Mouse (Mus musculus) MEL (cell line): ENCODE results near the gene Lcn2. TPM values are rescaled to one million over a fixed set of nuclear protein-coding genes. Genes with fewer than 3 reads are reported as not detected.

ENCODE experiments used
- DNase-seq: peaks from one replicate; pipeline ENCODE4 v3.0.0; 2011; ENCODE audit warnings: low read depth, low spot score
- H3K27ac ChIP-seq: 2 replicates; pipeline ENCODE4 v1.5.1; 2012; ENCODE audit warnings: low read depth, mild to moderate bottlenecking, control low read depth, low read length, moderate library complexity; ENCODE audit not compliant: control insufficient read depth
- H3K27me3 ChIP-seq, 2 experiments: fragments of 150-350 bp in 1 of 2; sonication (generic) in 1 of 2; 2 replicates each; pipeline ENCODE4 v1.6.1; 2012; ENCODE audit warnings: low read length in 2 of 2, mild to moderate bottlenecking in 2 of 2, improper control_type of control experiment in 1 of 2, moderate library complexity in 1 of 2; ENCODE audit not compliant: insufficient read depth in 2 of 2, control insufficient read depth in 1 of 2
- H3K36me3 ChIP-seq, 2 experiments: 2 replicates each; pipeline ENCODE4 v1.6.1; 2012 to 2014; ENCODE audit warnings: low read length in 2 of 2, improper control_type of control experiment in 1 of 2, inconsistent platforms in 1 of 2, mild to moderate bottlenecking in 1 of 2; ENCODE audit not compliant: insufficient read depth in 2 of 2, control insufficient read depth in 1 of 2
- H3K4me1 ChIP-seq, 2 experiments: fragments of 150-350 bp in 1 of 2; sonication (generic) in 1 of 2; 2 replicates each; pipeline ENCODE4 v1.6.1; 2012; ENCODE audit warnings: low read length in 2 of 2, improper control_type of control experiment in 1 of 2, mild to moderate bottlenecking in 1 of 2; ENCODE audit not compliant: insufficient read depth in 2 of 2, control insufficient read depth in 1 of 2
- H3K4me3 ChIP-seq, 2 experiments: fragments of 150-350 bp in 1 of 2; sonication (generic) in 1 of 2; 2 replicates each; pipeline ENCODE4 v1.5.1; 2012; ENCODE audit warnings: low read depth in 2 of 2, low read length in 2 of 2, mild to moderate bottlenecking in 2 of 2, moderate library complexity in 2 of 2, control low read depth in 1 of 2, improper control_type of control experiment in 1 of 2; ENCODE audit not compliant: control insufficient read depth in 1 of 2, insufficient read depth in 1 of 2
- H3K79me2 ChIP-seq: 2 replicates; pipeline ENCODE4 v1.6.1; 2012; ENCODE audit warnings: mild to moderate bottlenecking, low read length, moderate library complexity; ENCODE audit not compliant: control insufficient read depth, poor library complexity, insufficient read depth
- H3K9ac ChIP-seq: 2 replicates; pipeline ENCODE4 v1.6.1; 2012; ENCODE audit warnings: low read depth, mild to moderate bottlenecking, control low read depth, low read length, moderate library complexity; ENCODE audit not compliant: control insufficient read depth, poor library complexity, severe bottlenecking
- H3K9me3 ChIP-seq: fragments of 150-350 bp; sonication (generic); replicated peaks from 2 replicates; pipeline ENCODE4 v1.6.1; 2012; ENCODE audit warnings: mild to moderate bottlenecking, low read length, improper control_type of control experiment, moderate library complexity; ENCODE audit not compliant: insufficient read depth
- ETS1 ChIP-seq: IDR thresholded peaks from 2 replicates; pipeline ENCODE4 v1.6.1; 2012; ENCODE audit warnings: low read depth, mild to moderate bottlenecking, inconsistent platforms, low read length, improper control_type of control experiment, moderate library complexity
- HCFC1 ChIP-seq: IDR thresholded peaks from 2 replicates; pipeline ENCODE4 v1.6.1; 2012; ENCODE audit warnings: low read depth, mild to moderate bottlenecking, inconsistent platforms, low read length, improper control_type of control experiment, moderate library complexity
- MXI1 ChIP-seq: IDR thresholded peaks from 2 replicates; pipeline ENCODE4 v1.6.1; 2011; ENCODE audit warnings: mild to moderate bottlenecking, low read depth, low read length, improper control_type of control experiment
- NRF1 ChIP-seq: IDR thresholded peaks from 2 replicates; pipeline ENCODE4 v1.6.1; 2014; ENCODE audit warnings: low read depth, mild to moderate bottlenecking, inconsistent platforms, low read length, improper control_type of control experiment, moderate library complexity; ENCODE audit not compliant: poor library complexity, insufficient read depth, severe bottlenecking
- POLR2AphosphoS5 ChIP-seq: IDR thresholded peaks from 2 replicates; pipeline ENCODE4 v1.6.1; 2012; ENCODE audit warnings: low read depth, borderline replicate concordance, mild to moderate bottlenecking, inconsistent platforms, low read length, moderate library complexity, mixed read lengths
- SIN3A ChIP-seq: IDR thresholded peaks from 2 replicates; pipeline ENCODE4 v1.6.1; 2012; ENCODE audit warnings: low read length, improper control_type of control experiment, inconsistent platforms
- SMC3 ChIP-seq: IDR thresholded peaks from 2 replicates; pipeline ENCODE4 v1.6.1; 2011; ENCODE audit warnings: low read depth, low read length, improper control_type of control experiment
- TAL1 ChIP-seq: IDR thresholded peaks from 2 replicates; pipeline ENCODE4 v1.6.1; 2012; ENCODE audit warnings: mild to moderate bottlenecking, inconsistent platforms, low read length, moderate library complexity, mixed read lengths
- TBP ChIP-seq: IDR thresholded peaks from 2 replicates; pipeline ENCODE4 v1.8.0; 2011; ENCODE audit warnings: low read depth, low read length, improper control_type of control experiment
- ZC3H11A ChIP-seq: IDR thresholded peaks from 2 replicates; pipeline ENCODE4 v1.6.1; 2012; ENCODE audit warnings: low read depth, mild to moderate bottlenecking, inconsistent platforms, low read length, improper control_type of control experiment
- ZKSCAN1 ChIP-seq: IDR thresholded peaks from 2 replicates; pipeline ENCODE4 v1.6.1; 2012; ENCODE audit warnings: low read depth, mild to moderate bottlenecking, inconsistent platforms, low read length, improper control_type of control experiment, moderate library complexity
- ZMIZ1 ChIP-seq: IDR thresholded peaks from 2 replicates; pipeline ENCODE4 v1.6.1; 2012; ENCODE audit warnings: low read depth, mild to moderate bottlenecking, inconsistent platforms, low read length, improper control_type of control experiment, moderate library complexity
- ZNF384 ChIP-seq: IDR thresholded peaks from 2 replicates; pipeline ENCODE4 v1.6.1; 2012; ENCODE audit warnings: low read depth, mild to moderate bottlenecking, inconsistent platforms, low read length, improper control_type of control experiment
- polyA plus RNA-seq, 2 experiments: library from polyadenylated mRNA; stranded (reverse) in 1 of 2; unstranded in 1 of 2; fragments of >175 nt in 1 of 2; fragments of >200 nt in 1 of 2; gene quantifications; 2 replicates each; pipeline versions ENCODE4 v1.2.1 to v1.2.4; 2012; ENCODE audit warnings: low replicate concordance in 2 of 2, low read depth in 1 of 2; ENCODE audit not compliant: insufficient read length in 2 of 2, insufficient read depth in 1 of 2, missing spikeins in 1 of 2
- total RNA-seq: library from RNA; depleted of rRNA; stranded (reverse); fragments of 300-350 nt; gene quantifications from 2 replicates; pipeline ENCODE4 v1.2.3, GENCODE M21; 2012

The Lcn2 gene
- total and polyA plus RNA-seq, 3 experiments = not detected

GRCm38 (mm10) chr2:32423481-32424331, 35.7 kb upstream of the Lcn2 start:
- peak; percentile 86 for DNase-seq
- peaks cover 15% of the 10 kb centered on the region for H3K79me2 ChIP-seq
- H3K36me3 ChIP-seq = peaks cover 0 to 37% of the 10 kb centered on the region in 2 experiments; a peak in 3 of 4 replicates
- peaks cover 26 to 38% of the 10 kb centered on the region in 2 experiments for H3K4me1 ChIP-seq
- no peak overlapping the region for H3K27ac ChIP-seq
- no peaks in the 10 kb centered on the region for H3K9me3 ChIP-seq
- no peak overlapping the region for H3K4me3 ChIP-seq
- TF ChIP-seq SIN3A = peak; percentile 72
- TF ChIP-seq NRF1 = no peak
- TF ChIP-seq SMC3 = no peak
- TF ChIP-seq ZMIZ1 = no peak
- TF ChIP-seq HCFC1 = 0 out of 2 replicates have a peak, but pooled peaks have one; percentile 52
- peak; percentile 41; the same call in 1 of the 2 replicates for TF ChIP-seq ETS1
- TF ChIP-seq ZNF384 = peak; percentile 96
- no peak for TF ChIP-seq ZKSCAN1
- no peak overlapping the region for H3K9ac ChIP-seq
- no peaks in the 10 kb centered on the region for H3K27me3 ChIP-seq

- H3K9ac ChIP-seq = no peak overlapping the region
- H3K27me3 ChIP-seq = no peaks in the 10 kb centered on the region
- H3K4me1 ChIP-seq = peaks cover 23 to 37% of the 10 kb centered on the region in 2 experiments
- no peaks in the 10 kb centered on the region for H3K9me3 ChIP-seq
- no peak for TF ChIP-seq ZMIZ1
- no peak for DNase-seq
- peaks cover 0 to 37% of the 10 kb centered on the region in 2 experiments; a peak in 3 of 4 replicates for H3K36me3 ChIP-seq
- no peak overlapping the region for H3K4me3 ChIP-seq
- no peak overlapping the region for H3K27ac ChIP-seq
- peaks cover 9% of the 10 kb centered on the region; the same call in 1 of the 2 replicates for H3K79me2 ChIP-seq
These were observed 33.8 kb upstream of the Lcn2 start for GRCm38 (mm10) chr2:32421851-32422251.

GRCm38 (mm10) chr2:32420647-32421046, 32.6 kb upstream of the Lcn2 start:
- no peak for DNase-seq
- H3K4me3 ChIP-seq = no peak overlapping the region
- H3K27ac ChIP-seq = no peak overlapping the region
- H3K36me3 ChIP-seq = peaks cover 0 to 37% of the 10 kb centered on the region in 2 experiments; a peak in 3 of 4 replicates
- TF ChIP-seq TAL1 (no peak), ZC3H11A (no peak), MXI1 (no peak), POLR2AphosphoS5 (no peak), TBP (no peak), ZKSCAN1 (no peak)
- no peaks in the 10 kb centered on the region for H3K27me3 ChIP-seq
- no peaks in the 10 kb centered on the region for H3K9me3 ChIP-seq
- peaks cover 9% of the 10 kb centered on the region; the same call in 1 of the 2 replicates for H3K79me2 ChIP-seq
- no peak overlapping the region for H3K9ac ChIP-seq
- H3K4me1 ChIP-seq = peaks cover 23 to 37% of the 10 kb centered on the region in 2 experiments
